Mouse (Mus musculus): ENCODE results near the gene Ralgapa2.

Ralgapa2 gene

DNA sequence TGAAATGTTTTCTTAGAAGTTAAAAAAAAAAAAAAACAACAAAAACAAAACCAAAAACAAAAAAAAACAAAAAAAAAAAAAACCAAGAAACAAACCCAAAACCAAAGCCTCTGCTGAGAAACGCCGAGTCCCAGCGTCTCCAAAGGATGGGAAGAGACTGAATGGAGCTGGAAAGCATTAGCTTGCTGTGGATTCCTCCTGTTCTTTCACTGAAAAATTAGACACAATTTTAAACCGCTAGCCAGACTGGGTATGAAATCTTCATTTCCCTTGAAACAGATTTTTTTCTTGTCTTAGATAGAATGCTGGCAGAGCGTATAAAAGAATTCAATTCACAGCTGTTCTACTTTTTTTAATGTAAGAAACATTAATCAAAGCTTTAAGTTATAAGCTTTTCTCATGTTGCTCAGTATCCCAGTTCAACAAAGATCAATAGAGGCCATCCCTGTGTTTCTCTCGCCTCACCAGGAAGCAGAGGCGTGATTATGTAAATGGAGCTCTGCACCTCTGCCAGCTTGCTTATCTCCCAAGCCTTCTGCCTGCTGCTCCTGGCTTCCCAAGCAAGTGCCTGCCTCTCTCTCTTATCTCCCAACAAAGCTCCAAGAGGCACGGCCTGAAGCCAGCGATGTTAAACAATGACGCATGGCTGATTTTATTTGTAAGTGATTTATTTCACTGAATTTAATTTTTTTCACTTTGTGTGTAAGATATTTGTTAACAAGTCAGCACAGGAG lies 253.2 kb downstream of the Ralgapa2 start:
- CTCF ChIA-PET, result no interaction called here

DNA sequence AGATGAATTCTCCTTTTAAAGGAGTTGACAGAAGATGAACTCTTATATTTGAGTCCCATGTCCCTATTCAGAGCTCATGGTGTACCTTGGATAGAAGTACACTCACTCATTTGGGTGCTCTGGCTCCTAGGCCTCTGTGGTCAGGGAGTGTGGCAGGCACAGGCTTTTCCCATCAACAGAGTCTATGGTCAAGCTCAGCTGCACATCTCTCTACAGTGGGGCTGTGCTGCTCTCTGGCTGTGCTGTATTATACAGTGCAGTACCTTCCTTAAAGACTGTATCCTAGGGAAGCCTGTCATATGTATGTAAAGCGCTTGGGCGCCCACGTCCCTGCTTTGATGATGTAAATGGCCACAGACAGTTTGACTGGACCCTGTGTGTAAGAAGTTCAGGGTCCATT lies 254.5 kb downstream of the Ralgapa2 start:
- CTCF ChIA-PET, result no interaction called here

GRCm38 (mm10) chr2:146257037-146257436 lies 255.1 kb downstream of the Ralgapa2 start:
- CTCF ChIA-PET, result no interaction called here

DNA sequence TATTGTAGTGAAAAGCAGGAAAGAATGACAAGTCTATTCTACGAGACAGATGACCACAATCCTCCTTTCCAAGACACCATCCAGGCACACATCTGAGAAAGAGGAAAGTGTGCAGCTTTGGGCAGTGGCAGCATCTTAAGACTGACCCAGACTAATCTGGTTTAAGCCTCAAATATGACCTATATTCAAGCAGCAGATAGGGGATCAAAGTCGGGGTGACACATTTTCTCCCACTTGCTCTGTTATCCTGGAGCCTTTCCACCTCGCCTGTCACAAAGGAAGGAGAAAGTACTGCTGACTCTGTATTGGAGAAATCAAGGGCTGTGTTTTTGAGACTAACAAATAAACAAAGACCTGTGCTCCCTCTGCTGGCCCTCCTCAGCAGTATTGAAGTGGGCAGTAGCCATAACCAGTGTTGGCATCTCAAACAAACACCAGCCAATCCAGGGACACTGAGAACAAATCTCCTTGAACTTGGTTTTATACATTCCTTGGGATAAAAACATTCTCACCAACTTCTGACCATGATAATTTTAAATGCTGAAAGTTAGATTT lies 255.7 kb downstream of the Ralgapa2 start:
- CTCF ChIA-PET, result no interaction called here

- CTCF ChIA-PET, result no interaction called here
These were observed 256.5 kb downstream of the Ralgapa2 start for GRCm38 (mm10) chr2:146255636-146256035.

DNA sequence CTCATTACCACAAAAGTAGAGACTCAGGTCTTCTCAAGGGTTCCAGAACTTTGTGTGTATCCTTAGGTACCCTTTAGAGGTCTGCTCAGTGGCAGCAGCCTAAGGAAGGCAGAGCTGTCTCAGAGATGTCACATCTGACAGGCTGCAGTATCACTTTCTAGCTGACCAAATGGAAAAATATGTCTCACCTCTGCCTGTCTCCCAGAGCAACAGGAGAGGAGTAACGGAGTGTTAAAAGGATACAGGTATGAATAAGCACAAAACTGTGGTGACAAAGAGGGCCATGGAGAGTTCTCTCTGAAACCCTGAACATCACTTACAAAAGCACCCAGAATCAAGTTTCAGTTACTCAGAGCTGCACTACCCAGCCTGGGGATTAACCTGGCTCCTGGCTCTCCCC lies 257.8 kb downstream of the Ralgapa2 start:
- CTCF ChIA-PET, result no interaction called here

DNA sequence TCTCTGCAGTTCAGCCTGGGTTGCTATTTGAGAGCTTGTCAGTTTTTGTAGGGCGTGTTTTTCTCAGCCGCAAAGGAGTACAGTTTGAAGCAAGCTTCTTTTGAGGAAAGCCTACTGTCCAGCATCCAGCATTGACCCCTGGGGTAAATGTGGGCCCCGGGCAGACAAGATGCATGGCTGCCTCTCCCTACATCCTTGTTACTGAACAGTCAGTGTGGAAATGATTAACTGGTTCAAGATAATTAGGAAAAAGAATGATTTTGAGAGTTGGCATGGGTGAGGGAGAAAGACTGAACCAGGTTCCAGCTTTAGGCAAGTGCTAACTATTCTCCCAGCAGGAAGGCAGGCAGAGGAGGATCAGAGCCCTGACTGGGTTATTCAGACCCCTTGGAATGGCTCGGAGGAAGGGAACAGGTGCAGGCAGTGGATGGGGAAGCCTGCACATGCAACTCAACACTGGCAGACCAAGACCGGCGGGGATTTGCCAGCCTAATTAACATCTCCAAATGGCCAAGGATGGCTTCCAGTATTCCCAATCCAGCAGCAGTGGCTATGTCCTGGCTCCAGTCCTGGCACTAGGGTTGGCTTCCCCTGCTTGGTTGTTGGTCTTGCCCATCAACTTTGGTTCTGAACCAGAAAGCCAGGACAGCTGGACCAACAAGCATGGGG lies 261.8 kb downstream of the Ralgapa2 start:
- CTCF ChIA-PET, result no interaction called here

GRCm38 (mm10) chr2:146249033-146249432 lies 263.1 kb downstream of the Ralgapa2 start:
- CTCF ChIA-PET, result no interaction called here

DNA sequence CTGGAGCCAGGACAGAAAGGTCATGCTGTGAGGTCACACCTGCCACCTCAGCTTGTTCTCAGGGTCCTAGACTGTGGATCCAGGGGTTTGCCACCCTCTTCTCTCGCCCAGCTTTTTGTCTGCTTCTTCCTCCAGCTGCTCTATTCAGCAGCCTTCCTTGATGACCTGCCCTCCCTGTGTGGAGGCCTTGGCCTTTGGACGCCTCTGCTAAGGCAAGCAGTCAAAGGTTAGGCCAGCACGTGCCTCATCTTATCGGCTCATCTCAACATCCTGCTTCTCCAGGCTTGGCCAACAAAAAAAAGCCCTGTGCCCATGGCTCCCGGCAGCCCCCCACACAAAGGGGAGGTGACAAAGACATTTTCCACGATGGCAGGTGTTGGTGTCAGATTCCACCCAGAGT lies 264.6 kb downstream of the Ralgapa2 start:
- CTCF ChIA-PET, result no interaction called here

GRCm38 (mm10) chr2:146246409-146247075 lies 265.6 kb downstream of the Ralgapa2 start:
- CTCF ChIA-PET, result no interaction called here

DNA sequence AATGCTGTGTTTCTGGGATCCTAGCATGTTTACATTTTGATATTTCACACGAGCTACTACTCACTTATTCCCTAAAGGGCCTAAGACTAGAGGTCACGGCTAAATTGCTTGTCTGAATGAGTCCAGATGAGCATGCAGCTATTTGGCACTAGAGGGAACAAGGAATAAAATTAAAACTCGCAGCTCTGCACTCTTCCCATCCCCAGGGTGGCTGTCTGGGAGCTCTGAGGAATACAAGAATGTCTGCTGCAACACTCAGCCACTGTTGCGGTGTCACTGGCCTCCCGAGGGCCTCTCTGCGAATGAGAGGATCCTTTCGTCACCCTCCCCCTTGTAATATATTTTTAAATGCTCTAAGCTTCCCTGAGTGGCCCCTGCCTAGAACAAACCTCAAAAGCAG lies 266.7 kb downstream of the Ralgapa2 start:
- CTCF ChIA-PET, result no interaction called here

DNA sequence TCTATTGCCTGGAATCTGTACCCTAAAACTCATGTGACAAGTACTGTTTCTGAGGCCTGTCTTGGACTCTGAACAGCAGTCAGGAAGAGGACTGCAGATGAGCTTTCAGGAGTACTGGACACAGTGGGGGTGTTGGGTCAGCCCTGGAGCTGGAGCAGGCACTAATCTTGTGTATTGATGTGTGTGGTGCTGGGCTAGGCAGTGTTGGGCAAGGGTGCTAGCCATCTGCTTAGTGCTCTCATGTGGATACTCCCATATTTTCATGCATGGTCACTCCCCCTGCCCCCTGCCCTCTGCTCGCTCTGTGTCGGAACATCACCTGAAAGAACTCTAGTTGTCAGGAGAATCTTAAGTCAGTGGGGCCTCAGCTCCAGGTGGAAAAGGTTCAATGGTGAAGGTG lies 268.1 kb downstream of the Ralgapa2 start:
- CTCF ChIA-PET, result no interaction called here

GRCm38 (mm10) chr2:146239196-146239747 lies 272.9 kb downstream of the Ralgapa2 start:
- CTCF ChIA-PET, result interaction anchor here (0.6 kb wide), 1 partner anchor 285 kb away, joined by 3 read pairs; no protein-coding TSS in a partner anchor

DNA sequence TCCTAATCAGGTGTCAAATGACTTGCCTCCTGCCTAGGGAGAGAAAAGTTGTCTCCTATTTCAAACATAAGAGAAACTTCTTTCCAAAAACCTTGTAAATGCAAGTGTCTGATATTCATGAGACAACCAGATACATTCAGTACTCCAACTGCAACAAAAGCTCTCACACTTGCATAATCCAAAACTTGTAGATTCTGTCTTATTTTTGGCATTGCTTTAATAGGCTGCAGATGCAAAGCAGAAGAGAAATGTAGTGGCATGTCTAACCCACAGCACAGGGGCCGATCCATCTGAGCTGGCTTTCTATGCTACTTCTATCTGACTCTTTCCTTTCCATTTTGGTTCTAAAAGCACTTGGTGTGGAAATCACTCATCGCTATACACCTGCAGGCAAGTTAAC lies 280.7 kb downstream of the Ralgapa2 start:
- CTCF ChIA-PET, result no interaction called here

GRCm38 (mm10) chr2:146228435-146228834 lies 283.7 kb downstream of the Ralgapa2 start:
- CTCF ChIA-PET, result no interaction called here

GRCm38 (mm10) chr2:146227646-146228045 lies 284.5 kb downstream of the Ralgapa2 start:
- CTCF ChIA-PET, result no interaction called here

- CTCF ChIA-PET, result no interaction called here
These were observed 285.7 kb downstream of the Ralgapa2 start for GRCm38 (mm10) chr2:146226484-146226883.

- CTCF ChIA-PET, result interaction anchor here (0.6 kb wide), 2 partner anchors 39 to 201 kb away, joined by 3 to 16 read pairs; no protein-coding TSS in a partner anchor
These were observed 286.3 kb downstream of the Ralgapa2 start for GRCm38 (mm10) chr2:146225818-146226217.

DNA sequence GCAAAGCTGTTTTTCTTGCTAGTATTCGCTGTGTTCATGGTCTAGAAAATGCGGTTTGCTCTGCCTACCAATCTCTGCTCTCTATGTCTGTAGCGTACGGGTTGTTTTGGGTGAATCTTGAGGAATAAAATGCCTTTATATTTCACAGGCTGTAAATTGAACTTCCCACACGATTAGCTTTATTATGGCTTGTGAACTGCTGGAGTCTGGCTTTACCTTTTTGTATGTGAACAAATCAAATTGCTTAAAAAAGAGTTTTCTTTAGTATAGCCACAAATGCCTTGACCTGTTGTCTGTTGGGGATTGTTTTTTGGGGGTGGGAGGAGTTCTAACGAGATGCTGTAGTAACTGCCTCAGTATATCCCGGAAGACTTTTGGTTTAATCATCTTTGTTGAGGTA lies 288.0 kb downstream of the Ralgapa2 start:
- CTCF ChIA-PET, result interaction anchor here (0.6 kb wide), 1 partner anchor 586 kb away, joined by 3 read pairs; no protein-coding TSS in a partner anchor

GRCm38 (mm10) chr2:146223176-146223905 lies 288.8 kb downstream of the Ralgapa2 start:
- CTCF ChIA-PET, result interaction anchor here (0.8 kb wide), 1 partner anchor 707 kb away, joined by 3 read pairs; no protein-coding TSS in a partner anchor
